Mouse (Mus musculus) natural killer cell, adult 2 months (primary cell): ENCODE data around the gene Tbx21.

Experiments
- DNase-seq, 2 experiments: peaks; one replicate each; pipeline ENCODE4 v3.0.0; 2022; ENCODE audit warnings: low spot score in 2 of 2

Tbx21 gene

DNA sequence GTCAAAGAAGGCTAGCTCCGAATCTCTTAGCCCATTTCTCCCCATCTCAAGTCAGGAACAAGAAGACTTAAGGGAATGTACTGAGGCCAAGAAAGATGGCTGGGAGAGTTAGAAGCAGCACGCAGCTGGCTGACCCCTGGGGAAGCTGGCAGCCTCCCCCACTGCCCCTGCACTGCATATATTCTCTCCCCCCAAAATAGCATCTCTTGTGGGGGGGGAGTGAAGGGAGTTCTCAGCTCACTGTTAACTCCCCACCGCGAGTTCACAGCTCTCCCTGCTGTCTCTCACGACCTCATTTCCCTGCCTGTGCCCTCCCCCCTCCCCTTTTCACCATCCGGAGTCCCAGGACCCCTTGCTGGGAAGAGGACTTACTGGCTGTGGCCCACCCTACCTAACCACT, 17.1 kb upstream of the Tbx21 start:
- DNase-seq = no peak

DNA sequence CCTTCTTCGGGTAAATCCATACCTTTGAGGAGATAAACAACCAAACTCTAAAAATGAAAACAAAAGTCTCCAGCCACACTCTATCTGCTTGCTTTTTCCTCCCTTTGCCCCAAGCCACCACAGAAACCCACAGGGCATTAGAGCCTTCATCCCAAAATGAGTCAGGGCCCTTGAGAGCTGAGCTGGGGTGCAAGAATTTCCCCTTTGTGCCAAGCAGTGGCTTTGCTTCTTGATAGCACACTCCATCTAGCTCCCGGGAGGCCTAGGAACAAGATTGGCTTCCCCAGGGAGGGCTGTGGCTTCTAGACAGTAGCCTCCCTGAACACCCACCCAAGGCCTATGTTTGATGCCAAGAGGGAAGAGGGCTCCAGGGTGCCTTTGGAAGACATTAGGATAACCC, 16.6 kb upstream of the Tbx21 start:
- no peak for DNase-seq

DNA sequence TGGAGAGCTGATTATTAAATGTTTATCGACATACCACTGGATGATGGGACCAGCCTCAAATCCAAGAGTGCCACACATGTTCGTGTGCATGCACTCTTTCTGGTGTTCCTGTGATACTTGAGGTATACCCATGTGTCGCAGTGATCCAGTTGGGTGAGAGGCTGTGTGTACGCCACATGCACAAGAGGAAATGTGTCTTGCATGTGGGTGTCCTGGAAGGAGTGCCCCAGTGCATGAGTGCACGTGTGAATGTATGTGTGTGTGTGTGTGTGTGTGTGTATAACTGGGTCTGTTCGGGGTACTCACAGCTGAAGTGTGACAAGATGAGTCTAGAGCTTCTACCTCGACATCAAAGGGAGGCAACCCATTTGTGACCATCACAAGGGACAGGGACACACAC, 15.2 kb upstream of the Tbx21 start:
- DNase-seq = peak; percentile 63 to 81

DNA sequence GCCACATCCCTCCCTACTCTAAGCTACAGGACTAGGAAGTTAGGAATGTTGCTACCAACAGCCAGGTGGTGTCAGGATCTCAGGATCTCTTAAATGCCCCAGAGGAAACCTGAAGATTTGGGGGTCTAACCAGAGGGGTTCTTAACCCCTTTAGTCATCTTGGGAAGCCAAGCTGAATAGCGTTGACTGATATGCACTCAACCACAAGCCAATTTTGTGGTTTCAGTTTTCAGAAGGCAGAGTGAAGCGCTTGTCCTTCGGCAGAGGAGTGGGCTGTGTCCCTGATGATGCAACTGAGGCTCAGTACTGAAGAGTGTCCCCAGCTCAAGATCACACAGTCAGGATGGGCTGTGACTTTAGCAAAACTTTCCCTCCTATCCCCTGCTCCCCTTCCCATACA, 13.8 kb upstream of the Tbx21 start:
- no peak for DNase-seq

DNA sequence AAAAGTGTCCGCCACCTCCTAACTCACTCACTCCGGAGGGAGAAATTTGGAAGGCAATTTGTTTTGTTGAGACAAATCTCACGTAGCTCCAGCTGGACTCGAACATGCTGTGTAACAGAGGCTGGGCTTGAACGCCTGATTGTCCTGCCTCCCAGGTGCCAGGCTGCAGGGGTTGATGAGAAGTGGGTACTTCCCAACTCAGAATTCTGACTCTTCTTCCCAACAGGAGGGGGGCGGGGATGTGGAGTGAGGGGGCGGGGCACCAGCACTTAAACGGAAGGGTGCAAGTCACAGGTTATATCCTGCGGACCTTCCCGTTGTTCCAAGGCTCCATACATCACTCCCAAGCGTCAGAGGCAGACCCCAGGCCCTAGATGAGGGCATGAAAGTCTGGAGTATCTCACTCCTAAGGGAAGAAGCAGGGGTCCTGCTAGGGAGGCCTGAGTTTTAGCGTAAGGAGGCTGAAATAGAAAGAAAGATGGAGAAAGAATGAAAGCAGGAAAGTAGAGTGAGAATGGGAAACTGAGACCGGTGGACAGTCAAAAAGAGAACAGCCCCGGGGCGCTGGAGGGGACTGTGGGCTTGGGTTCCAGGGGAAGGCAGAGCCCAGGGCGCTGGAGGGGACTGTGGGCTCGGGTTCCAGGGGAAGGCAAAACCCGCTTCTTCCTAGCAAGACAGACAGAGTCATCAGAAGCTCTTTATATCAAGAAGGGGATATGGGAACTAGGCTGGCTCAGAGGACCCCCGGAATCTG, 12.5 kb upstream of the Tbx21 start:
- DNase-seq = no peak

DNA sequence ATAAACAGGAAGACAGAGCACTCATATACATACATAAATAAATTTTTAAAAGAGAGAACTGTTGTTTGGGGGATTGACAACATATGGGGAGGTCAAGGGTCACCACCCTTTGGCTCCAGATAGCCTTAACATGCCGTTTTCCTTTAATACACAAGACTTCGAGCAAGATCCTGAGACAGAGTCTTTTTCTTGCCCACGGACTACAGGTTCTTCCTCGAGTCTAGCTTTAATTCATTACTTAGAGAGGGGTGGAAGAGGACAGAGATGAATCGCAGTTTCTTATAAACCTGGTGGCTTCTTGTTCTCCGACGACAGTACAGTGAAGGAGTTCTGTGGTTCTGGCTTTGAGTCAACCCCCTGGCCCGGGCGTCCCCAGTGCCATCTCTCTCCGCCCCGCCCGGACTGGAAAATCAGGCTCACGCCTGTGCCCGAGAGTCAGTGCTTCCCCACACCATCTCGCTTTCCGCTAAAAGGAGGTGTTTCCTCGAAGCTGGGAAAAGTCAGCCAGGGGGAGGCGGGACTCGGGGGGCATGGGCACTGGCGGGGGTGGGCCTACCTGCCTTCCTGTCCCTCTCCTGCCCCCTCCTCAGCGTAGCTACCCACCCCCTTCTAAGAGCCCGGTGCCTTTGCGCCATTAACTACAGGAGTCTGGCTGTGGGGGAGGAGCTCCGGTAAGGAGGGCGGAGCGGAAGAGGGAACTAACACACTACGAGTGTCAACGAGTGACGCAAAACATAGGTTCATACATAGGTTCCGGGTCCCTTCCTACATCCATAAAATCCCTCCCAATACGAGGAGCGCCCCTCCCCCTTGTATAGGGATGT, 11.7 kb upstream of the Tbx21 start:
- DNase-seq = peak; percentile 78 to 79

DNA sequence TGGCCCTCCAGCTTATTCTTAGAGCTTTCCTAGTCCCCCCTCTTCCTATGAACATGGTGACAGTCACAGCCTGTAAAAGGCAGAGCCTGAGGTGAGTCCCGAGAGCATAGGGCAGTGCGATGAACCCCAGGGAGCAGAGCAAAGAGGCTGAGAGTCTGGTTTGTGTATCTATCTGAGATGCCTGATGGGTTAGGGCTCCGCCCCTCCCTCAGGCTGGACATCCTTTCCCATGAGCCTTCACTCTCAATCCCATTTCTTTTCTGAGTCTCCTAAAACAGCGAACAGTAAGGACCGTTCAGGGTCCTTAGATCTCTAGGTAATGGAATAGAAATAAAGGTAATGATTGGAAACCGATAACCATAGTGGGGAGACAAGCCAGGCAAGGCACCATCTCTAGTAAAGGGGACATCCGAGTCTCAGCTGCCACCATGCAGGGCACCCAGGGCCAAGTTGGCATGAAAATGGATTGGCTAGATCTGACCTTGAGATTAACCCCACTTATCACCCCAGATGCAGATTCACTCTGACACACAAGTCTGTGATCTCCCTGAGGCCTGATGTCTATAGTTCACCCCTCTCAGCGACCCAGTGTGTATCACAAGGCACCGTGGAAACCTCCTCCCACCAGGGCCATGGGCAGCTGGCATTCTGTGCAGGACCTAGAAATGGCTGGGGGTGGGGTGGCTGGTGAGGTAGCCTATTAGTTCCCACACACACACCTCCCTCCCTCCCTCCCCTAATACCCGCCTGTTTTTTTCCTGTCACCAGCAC, 9.3 kb upstream of the Tbx21 start:
- DNase-seq = no peak

DNA sequence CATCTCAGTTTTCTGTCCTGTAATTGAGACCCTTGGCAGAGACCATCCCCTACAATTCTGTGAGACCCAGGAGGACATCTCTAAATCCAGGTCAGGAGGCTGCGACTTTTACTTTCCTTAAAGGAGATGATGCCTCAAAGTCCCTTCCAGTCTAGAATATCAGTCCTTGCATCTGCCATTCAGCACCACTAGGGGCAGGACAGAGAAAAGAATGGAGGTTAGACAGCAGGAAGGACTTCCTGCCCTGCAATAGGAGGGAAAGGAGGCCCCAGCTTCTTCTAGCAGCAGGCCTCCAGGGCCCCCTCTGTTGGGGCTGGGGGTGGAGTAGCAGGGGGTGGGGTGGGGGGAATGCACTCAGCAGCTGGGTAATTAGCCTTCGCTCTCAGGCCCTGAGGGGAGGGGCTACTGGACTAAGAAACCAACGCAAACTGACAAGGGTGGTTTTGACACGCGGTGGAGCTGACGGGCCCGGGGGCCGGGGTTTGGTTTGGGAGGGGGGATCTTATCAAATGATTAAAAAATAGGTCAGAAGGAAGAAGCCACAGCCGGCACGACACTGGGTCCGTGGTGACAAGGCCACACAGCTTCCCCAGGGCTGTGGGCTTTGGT, 8.3 kb upstream of the Tbx21 start:
- DNase-seq = peak; percentile 61 to 82

DNA sequence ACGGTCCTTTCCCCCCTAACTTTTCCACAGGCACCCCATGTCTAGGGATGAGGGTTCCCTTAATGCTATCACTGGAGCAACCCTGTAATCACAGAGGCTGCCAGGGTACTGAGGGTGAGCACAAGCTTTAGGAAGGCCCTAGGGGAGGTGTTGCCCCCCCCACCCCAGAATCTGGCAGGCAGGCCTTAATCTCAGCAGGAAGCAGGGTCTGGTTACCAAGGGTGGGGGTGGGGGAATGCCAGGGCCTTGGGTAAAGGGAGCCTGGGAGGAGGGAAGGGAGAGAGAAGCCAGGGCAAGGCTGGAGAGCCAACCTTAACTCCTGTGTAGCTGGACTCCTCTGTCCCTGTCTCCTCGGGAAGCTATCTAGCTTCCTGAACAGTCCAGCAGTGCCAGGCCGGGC, 5.5 kb upstream of the Tbx21 start:
- no peak for DNase-seq

DNA sequence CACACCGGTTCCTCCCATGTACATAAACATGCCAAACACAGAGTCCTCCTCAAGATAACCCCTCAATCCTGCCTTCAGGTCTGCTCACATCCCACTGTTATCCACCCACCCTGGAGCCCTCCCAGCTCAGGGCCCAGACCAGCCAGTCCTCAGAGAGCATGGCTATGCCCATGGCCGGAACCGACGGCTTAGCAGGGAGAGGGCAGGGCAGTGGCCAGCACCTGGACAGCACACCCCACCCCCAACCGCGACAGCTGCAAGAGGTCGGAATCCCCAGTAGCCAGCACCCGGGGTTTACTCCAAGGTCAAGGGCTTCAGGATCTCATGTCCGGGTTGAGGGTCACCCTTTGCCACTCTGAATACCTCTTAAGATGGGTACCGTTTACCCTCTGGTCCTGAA, 5.1 kb upstream of the Tbx21 start:
- no peak for DNase-seq

DNA sequence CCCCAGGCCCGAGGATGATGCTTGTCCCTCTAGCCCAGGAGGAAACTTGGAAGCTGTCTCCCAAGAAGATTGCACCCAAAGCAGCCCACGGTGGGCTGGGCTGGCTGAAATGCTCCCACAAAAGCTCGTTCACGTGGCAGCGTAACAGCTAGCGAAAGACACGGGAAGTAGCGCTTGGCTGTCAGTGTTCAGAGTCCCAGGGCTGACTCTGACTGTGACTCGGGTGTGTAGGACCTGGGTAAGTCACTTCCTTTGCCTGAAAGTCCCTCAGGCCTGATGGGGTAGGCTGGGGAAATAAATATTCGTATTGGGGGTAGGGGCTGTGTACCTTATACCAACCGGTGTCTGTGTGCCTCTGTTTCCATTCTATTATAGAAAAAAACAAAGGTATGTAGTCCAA, 666 bp upstream of the Tbx21 start:
- DNase-seq = peak in 1 of 2 experiments; percentile 40

DNA sequence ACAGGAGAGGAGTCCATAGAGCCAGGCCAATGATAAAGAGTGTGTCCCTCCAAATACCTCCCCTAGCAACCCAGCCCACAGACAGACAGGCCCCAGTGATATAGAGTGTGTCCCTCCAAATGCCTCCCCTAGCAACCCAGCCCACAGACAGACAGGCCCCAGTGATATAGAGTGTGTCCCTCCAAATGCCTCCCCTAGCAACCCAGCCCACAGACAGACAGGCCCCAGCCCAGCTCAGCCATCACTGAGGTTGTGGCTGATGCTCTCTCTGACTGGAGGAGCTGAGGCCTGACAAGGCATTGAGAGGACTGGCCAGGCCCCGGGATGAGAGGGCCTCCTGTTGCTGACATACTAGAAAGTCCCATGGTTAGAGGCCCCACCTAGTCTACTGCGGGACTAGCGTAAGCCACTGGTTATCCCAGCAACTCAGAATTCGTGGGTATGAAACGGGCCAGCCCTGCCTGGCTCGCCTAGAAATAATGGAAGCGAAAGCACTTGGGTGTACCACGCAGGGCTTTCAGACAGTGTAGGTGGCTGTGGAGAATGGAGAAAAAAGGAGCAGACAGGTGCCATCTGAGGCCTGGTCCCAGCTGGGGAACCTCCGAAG, 2.5 kb downstream of the Tbx21 start:
- DNase-seq = peak; percentile 43 to 68

DNA sequence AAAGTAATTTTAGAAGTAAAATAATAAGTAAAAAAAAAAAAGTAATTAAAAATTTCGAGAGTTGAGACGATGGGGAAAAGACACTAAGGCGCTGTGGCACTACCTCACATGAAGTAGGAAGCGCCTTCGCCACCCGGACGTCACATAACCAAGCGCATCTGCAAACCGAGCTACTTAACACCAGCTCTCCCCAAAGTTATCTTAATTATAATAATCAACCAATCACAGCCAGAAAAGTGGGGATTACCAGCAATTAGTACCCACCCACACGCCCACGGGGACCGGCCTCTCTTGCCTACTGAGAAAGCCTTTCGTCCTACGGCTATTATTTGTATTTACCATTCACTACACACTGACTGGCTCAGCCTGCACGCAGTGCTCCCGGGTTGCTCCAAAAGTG, 6.2 kb downstream of the Tbx21 start:
- DNase-seq = peak; percentile 35 to 64

DNA sequence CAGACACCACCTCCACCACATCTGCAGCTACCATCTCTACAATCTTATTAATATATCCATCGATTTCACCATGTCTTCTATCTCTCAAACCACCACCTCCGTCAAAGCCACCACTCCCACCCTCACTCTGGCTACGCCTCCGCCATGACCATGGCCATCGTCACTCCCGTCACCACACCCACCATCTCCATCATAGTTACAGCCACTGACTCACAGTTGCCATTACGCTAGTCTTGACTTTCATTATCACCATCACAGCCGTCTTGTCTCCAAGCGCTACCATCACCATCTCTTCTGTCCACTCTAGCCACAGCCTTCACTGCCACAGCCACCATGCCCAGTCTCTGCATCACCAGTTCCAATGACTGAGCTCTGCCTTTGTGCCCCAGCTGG, 11.0 kb downstream of the Tbx21 start:
- peak; percentile 67 to 86 for DNase-seq

DNA sequence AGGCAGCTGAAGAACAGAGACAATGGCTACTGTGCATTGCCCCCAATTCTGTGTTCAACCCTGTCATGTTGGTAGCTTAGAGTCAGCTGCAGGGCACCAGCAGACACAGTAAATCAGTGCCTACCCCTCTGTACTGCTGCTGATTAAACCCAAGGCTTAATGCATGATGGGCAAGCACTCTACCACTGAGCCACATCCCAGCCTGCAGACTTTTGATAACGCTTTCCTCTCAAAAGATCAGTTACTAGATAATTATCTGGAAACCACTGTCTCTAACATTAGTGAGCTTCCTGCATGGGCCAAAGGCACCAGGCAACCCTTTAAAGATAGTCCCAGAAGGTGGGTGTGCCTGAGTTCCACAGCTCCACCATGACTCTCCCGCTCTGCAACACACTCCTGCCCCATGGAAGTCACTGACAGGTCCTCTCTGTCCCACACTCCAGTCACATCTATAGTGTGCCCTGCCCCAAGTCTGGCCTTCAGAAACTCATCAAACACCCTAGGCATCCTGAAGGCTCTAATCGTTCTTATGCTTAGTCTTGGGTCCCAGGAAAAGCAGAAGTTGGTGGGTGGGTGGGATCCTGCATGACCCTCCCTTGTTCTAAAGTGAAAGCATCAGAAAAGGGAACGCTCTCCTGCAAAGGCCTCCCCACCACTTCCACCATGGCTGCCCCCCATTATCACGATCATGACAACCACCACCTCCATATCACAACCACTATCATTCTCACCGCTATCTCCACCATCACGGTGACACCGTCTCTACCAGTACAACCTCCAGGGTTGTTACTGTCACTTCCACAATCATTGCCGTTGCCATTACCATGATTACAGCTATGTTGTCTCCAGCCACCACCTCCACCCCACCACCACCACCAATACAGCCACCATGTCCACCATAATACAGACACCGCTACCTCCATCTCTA, 11.7 kb downstream of the Tbx21 start:
- DNase-seq = no peak

DNA sequence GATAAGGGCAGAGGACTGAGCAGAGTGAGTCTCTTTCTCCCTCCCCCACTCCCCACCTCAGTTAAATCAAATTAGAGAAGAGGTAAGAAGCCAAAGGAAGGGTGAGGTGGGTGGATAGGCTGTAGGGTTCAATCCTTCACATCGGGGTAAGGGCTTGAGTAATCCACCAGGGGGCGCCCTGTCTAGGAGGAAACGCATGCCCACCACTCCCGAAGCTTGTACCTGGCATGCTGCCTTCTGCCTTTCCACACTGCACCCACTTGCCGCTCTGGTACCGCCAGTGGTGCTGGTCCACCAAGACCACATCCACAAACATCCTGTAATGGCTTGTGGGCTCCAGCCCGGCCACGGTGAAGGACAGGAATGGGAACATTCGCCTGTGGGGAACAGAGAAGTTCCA, 13.4 kb downstream of the Tbx21 start:
- peak; percentile 75 to 83 for DNase-seq

DNA sequence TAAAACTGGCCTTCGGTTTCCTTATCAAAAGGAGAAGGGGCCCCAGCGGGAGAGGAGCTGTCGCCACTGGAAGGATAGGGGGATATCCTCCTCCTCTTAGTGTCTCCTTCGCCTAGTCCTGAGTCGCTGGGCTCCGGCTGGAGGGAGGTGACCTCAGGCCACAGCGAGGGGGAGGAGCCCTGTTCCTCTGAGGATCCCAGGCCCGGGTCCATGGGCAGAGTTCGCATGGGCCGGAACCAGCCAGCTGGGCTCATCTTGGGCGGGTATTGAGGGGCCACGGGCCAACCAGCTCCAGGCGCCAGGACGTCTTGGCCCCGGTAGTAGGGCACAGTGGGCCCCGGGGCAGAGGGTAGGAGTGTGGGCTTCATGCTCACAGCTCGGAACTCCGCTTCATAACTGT, 16.3 kb downstream of the Tbx21 start:
- no peak for DNase-seq

DNA sequence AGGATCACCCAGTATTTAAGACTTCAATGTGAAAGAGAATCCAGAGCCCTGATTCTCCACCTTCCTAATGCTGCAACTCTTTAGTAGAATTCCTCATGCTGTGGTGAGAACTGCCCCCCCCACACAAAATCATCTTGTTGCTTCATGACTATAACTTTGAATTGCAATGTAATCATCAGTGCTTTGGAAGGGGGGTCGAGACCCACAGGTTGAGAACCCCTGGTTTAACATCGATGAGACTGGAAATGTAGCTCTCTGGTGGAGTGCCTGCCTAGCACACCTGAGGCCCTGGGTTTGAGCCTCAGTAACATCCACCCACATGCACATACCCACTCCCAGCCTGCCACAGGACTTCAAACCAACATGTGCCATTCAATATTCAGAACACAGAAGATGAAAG, 20.5 kb downstream of the Tbx21 start:
- no peak for DNase-seq

DNA sequence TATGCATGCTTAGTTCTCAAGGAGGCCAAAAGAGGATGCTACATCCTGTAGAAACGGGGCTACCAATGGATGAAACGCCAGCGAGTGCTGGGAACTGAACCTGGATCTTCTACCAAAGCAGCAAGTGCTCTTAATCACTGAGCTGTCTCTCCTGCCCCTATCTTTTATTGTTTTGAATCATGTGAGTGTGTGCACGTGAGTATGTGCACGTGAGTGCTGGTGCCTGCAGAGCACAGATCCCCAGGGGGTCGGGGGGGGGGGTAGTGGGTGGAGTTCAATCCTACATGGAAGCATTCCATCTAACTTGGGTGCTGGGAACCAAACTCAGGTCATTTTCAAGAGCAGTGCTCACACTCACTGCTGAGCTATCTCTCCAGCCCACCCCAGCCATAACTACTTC, 28.8 kb downstream of the Tbx21 start:
- DNase-seq = no peak

DNA sequence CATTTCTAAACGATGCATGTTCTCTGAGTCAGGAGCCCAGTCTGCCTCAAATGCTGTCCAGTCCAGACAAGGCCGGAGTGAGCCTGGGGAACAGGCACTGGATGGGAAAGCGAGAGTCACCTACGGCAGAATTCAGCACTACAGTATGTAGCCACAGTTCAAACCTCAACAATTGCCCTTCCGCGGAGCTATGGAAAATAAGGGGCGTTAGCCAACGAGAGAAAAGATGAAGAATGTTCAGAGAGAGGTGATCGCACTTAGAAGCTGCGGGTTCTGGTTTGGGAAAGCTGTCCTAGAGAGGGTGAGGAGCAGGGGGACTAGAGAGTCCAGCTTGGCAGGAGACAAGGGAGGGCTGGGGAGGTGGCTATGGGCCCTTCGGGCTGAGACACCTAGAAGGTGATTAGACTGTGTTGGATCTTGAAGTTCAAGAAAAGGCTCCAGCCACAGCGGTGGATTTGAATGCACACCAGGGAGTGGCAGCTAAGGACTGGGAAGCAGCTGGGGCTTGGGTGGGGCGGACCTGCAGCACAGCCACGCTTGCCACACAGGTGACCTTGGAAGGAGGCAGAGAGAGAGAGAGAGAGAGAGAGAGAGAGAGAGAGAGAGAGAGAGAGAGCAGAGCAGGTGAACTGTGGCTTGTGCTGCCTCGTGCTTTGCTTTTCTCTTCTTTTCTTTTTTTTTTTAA, 30.2 kb downstream of the Tbx21 start:
- DNase-seq = no peak
